Mouse (Mus musculus) testis, adult 10 weeks (tissue): ENCODE data around the gene Dvl3. TPM values are rescaled to one million over a fixed set of nuclear protein-coding genes. Genes with fewer than 3 reads are reported as not detected.

ENCODE experiments used
- polyA plus RNA-seq: library from polyadenylated mRNA; stranded (reverse); fragments of 350-450 nt; fragmentation: Illumina TruSeq; extraction: RNeasy Lipid Tissue Mini Kit (QIAGEN cat#74804); gene quantifications from one replicate; pipeline ENCODE4 v1.2.3, GENCODE M21; 2014; ENCODE audit warnings: low read depth, low replicate concordance

Dvl3 gene
- 4.9 TPM for polyA plus RNA-seq

GRCm38 (mm10) chr16:20516726-20517201 lies at the start of gene Dvl3:
TSS of gene Dvl3 (plus strand) at chr16:20516982.

GRCm38 (mm10) chr16:20498677-20499475 lies 17.9 kb upstream of the Dvl3 start, which contains the start of gene Eif2b5:
TSS of gene Eif2b5 (plus strand) at chr16:20498817.

GRCm38 (mm10) chr16:20535296-20536080 lies 18.7 kb downstream of the Dvl3 start, which contains the start of gene Ap2m1:
TSS of gene Ap2m1 (plus strand) at chr16:20535478.

GRCm38 (mm10) chr16:20548096-20548948 lies 31.5 kb downstream of the Dvl3 start, which contains the start of gene Abcf3:
TSS of gene Abcf3 (plus strand) at chr16:20548577.

Other genes with a start within 250 kb of the Dvl3 start
- 72.8 TPM for gene Parl, start 214.6 kb upstream of the Dvl3 start, polyA plus RNA-seq
- not detected for gene Cyp2ab1, start 191.6 kb upstream of the Dvl3 start, polyA plus RNA-seq
- 17.0 TPM for gene Abcc5, start 90.6 kb upstream of the Dvl3 start, polyA plus RNA-seq
- 21.4 TPM for gene Eif2b5, start 18.2 kb upstream of the Dvl3 start, polyA plus RNA-seq
- gene Ap2m1, start 18.5 kb downstream of the Dvl3 start, polyA plus RNA-seq, result 44.8 TPM
- 25.1 TPM for gene Abcf3, start 31.6 kb downstream of the Dvl3 start, polyA plus RNA-seq
- gene Vwa5b2, start 72.5 kb downstream of the Dvl3 start, polyA plus RNA-seq, result not detected
- 0.52 TPM for gene Eef1akmt4, start 94.6 kb downstream of the Dvl3 start, polyA plus RNA-seq
- not detected for gene Gm49333, start 94.6 kb downstream of the Dvl3 start, polyA plus RNA-seq
- 5.3 TPM for gene Alg3, start 94.8 kb downstream of the Dvl3 start, polyA plus RNA-seq
- 1.9 TPM for gene Camk2n2, start 104.3 kb downstream of the Dvl3 start, polyA plus RNA-seq
- 0.13 TPM for gene Ece2, start 112.8 kb downstream of the Dvl3 start, polyA plus RNA-seq
- 163 TPM for gene Psmd2, start 134.7 kb downstream of the Dvl3 start, polyA plus RNA-seq
- 123 TPM for gene Eif4g1, start 151.3 kb downstream of the Dvl3 start, polyA plus RNA-seq
- gene Fam131a, start 176.3 kb downstream of the Dvl3 start, polyA plus RNA-seq, result 0.41 TPM
- gene Polr2h, start 200.7 kb downstream of the Dvl3 start, polyA plus RNA-seq, result 9.8 TPM
- gene Clcn2, start 200.8 kb downstream of the Dvl3 start, polyA plus RNA-seq, result 1.4 TPM
- gene Chrd, start 216.1 kb downstream of the Dvl3 start, polyA plus RNA-seq, result 0.21 TPM
- gene Thpo, start 217.5 kb downstream of the Dvl3 start, polyA plus RNA-seq, result not detected